Mouse (Mus musculus) liver (tissue): ENCODE results near the gene Igf2r.

Experiments
- DNase-seq: peaks from one replicate; pipeline ENCODE4 v3.0.0-alpha.2; 2020; ENCODE audit warnings: mixed read lengths

Gene Igf2r

DNA sequence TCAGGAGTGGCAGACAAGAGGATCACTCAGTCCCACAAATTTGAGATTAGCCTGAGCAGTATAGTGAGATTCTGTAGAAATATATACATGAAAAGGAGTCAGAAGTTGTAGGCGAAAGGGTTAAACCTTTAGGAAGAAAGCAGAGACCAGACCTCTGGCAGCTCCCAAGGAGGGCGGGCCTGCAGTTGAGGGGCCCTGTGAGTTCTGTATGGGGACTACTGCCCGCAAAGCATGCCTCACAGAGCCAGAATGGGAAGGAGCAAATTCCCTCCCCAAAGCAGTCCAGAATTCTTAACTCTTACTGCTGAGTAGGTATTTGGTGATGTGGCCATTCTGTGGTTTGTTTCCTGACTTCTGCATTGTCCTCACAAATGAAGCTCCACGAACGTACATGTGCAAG is 11.6 kb upstream of the Igf2r start:
- peak; percentile 72 for DNase-seq

DNA sequence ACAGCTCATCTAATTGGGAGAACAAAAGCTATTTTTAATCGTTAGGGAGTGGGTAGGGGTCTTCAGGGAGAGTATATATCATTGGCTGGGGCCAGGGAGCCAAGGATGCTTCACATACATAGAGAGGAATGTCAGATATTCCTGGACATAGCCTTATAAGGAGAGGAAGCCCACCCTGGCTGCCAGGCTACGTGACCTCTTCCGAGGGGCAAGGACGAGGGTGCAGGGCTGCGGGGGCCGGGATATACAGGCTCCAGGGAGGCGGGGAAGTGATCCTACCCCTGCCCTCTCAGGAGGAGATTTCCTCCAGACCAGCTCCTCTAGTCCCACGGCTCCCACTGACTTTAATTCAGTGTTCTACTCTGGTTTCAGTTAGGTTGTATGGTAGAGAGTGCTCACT is 10.7 kb upstream of the Igf2r start:
- peak; percentile 40 for DNase-seq

DNA sequence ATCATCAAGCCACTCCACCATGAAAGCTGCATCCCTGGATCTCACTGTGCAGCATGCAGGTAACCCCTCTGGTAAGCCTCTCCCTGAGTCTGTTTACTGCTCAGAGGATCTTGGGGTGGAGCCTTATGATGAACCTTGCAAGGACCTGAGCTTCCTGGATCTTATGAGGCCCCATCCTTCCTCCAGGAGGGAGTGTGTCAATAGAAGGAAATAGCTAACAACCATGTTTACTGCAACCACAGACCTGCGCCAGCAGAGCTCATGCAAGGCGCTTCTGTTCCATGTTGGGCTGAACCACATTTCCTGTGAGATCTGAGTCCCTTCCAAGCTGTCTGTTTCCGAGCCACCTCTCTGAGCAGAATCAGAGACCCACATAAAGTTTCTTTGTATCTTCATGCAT is 10.0 kb upstream of the Igf2r start:
- DNase-seq = no peak

DNA sequence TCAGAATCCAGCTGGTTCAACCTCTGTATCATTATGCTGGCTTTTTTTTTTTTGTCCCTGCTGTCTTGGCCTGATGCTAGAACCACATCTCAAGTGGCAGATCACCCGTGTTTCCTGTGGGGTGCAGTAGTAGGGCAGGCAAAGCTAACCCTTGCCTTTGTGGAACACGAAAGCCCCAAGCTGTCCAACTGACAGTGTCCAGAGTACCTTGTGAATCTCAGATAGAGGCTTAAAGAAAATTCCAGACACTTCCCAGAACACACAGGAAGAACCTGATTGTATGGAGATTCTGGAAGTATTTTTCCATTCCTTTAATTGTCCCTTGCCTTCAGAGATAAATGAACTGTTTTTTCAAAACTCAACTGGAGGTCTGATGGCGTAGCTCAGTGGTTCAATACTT is 4.5 kb upstream of the Igf2r start:
- DNase-seq = no peak

DNA sequence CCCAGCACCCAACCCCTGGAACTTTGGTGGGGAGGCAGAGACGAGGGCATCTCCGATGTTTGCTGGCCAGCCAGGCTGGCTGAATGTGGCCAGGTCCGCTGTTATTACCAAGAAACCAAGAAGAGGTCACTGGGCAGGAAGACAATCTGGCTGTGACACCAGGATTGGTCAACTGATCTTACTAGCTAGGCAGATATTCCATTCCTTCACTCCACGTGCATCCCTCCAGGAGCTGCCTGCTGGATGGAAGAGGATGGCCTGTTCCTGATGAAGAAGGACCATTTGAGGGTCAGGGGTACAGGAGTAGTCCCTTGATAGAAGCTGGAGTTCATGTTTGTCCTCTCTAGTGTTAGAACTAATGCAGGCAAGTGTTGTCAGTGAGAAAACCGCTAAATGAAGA is 1.0 kb upstream of the Igf2r start:
- no peak for DNase-seq

DNA sequence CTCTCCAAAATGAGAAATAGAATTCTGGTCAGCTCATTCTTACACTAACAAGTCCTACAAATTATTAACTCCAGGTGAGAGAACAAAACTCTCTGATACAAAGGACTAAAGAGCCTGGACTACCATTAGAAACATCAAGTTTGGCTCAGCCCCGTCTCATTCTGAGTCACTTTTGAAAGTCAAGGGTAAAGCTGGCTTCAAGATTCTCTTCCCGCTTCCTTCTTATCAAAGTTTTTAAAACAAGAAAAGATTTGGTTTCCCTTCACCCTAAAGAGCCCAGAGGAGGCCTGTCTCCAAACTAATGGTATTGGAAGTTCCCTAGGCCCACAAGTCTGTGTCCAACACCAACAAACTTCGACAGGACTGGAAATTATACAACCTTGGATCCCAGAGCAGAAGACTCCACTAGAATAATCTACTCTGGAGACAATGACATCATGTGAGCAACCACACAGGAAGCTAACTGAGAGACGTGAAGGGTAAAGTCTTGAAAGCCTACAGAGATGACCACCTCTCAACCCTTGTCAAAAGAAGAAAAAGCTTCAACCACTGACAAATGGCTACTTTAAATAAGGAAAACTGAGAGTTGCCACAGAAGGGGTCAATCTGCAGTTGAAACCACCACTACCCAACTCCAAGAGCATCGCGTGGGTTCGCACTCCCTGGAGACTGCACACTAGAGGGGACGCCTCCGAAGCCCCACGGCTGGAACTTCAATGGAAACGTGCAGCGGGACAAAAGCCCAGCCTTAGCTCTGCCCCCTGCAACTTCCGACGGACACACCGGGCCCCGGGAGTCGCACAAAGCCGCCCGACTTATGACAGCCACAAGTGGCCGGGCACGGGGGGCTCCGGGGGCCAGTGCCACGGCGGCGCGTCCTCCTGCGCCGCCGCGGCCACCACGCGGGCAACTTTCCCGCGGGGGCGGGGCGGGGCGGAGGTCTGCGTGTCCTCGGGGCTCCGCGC is 767 bp downstream of the Igf2r start:
- no peak for DNase-seq

DNA sequence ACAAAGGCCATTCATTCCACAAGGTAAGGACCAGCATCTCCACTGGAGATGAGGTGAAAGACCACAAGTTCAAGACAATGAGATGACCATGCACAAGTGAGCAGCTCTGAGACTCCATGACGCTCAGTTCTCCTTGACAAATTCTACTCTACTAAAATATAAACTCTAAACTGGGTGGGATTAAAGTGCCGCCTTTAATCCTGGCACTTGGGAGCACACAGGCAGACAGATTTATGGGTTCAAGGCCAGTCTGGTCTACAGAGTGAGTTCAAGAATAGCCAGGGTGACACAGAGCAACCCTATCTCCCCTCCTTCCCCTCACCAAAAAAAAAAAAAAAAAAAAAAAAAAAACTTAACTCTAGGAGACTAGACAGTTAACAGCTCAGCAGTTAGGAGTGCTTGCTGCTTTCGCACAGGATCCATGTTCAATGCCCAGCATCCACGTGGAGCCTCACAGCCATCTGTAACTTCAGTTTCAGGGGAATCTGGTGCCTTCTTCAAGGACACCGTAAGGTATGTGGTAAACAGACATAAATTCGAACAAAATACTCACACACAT is 2.1 kb downstream of the Igf2r start:
- DNase-seq = no peak

DNA sequence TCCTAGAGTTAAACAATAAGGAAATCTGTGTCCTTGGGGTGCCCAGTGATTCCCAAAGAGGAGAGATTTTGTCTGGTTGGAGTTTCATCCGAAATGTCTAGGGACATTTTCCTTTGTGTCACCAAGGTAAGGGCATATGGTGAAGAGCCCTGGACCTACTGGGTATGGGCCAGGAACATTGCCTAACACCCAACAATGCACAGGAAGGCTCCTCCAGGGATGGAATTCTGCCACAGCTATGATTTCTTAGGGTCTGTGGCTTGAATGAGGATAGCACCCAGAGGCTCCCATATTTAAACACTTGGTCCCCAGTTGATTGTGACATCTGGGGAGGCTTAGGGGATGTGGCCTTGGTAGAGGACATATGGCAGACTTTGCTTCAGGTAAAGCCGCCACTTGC is 6.1 kb downstream of the Igf2r start:
- DNase-seq = no peak

DNA sequence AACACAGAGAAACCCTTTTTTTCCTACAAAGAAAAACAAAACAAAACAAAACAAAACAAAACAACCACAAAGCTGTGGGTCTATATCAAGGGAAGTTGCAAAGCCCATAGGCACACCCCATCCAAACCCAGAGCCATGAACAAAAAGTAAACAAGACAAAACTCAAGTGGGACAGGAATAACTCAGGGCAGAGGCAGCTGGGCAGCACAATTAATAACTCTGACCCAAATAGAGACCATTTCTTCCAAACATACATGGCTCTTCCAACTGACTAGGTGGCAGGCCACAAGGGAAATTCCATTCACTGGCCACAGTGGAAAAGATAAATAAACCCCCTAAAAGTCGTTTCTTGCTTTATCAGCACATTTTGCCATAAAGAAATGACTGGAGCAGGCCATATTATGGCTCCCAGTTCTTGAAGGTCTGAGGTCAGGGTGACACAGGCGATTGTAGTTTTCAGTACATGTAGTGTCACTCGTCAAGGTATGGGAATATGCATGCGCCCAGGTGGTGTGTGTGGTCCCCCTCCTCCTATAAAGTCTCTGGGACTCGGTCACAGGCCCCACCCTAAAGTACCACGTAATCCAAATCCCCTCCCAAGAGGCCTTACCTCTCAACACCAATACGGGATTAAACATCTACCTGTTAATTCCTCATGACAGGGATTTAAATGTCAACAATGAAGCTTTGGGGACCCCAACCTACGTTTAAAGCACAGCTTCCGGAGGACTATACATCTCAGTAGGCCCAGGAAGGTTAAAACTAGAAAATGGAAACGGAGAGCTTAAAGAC is 8.9 kb downstream of the Igf2r start:
- DNase-seq = no peak

DNA sequence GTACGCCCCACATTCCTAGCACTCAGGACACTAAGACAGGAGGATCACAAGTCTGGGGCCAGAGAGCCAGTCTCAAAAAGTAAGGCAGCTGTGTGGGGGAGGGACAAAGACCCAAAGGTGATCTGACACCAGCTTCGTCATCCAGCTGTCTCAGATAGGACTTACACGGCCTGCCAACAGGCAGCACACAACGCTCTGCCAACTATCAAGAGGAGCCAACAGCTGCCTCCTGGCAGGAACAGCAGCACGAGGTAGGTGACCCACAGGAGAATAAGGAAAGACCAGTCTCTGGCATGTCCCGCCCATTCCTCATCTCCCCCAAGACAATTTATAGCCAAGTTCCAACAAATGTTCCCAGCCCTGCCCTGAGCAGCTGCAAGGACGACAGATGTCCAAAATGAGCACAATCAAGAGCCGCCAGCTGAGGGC is 9.8 kb downstream of the Igf2r start:
- no peak for DNase-seq

DNA sequence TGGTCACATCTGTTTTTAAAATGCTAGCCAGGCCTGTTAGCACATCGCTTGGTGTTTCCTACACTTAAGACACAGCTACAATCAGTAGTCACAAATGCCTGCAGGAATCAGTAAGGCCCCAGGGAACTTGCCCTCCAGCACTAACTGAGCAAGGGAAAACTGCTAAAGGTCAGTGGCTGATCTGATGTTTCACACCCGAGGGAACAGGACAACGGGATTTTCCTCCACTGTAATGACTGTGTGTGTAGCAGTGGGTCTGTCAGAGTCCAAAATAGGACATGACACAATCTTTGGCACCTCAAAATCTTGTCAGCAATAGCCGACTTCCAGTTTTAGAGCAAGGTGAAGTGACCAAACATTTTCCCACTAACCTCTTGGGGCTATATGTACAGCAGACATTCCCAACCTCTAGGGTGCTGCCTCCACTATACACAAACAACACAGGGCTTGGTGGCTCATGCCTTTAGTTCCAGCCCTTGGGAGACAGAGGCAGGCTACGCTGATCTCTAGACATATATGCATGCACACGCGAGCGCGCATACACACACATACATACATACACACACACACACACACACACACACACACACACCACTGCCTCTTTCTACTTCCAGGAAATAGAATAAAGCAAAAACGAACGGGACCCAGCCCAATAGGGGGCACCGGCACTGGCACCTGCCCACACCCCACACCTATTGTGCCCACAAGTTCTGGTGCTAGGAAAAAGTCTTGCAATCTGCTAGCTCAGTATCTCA is 10.6 kb downstream of the Igf2r start:
- DNase-seq = no peak

DNA sequence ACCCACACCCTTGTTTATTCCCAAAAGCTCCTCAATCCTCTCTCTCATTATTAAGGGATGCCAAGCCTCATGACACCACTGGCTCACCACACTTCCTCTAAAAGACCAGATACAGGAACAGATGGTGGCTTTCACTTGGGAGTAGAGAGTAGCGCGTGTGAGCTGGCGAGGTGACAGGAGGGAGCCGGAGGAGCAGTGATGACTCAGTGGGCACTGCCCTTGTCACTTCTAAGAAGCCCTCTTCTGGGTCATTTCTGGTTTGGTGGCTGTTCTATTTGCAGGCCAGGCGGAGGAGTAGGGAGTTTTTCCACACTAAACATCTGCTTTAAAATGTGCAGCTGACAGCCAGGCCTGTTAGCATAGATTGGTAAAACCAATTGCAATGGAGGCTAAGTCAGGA is 11.5 kb downstream of the Igf2r start:
- no peak for DNase-seq

DNA sequence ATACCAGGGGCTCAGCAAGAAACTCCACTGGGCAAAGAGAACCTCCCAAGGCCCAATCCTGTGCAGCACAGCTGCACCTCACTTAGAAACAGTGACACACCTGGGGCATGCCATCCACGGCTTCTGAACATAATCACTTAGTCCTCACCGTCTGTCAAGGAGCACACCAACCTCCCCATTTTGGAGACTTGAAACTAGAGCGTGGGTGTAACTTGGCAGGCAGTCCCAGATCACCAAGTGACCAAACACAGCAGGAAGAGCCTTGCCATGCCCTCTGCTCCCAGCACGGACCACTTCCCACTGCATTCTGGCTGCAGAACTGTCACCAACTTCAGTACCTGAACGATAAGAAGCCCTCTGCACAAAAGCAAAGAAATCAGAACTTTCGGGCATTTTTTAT is 12.3 kb downstream of the Igf2r start:
- no peak for DNase-seq

DNA sequence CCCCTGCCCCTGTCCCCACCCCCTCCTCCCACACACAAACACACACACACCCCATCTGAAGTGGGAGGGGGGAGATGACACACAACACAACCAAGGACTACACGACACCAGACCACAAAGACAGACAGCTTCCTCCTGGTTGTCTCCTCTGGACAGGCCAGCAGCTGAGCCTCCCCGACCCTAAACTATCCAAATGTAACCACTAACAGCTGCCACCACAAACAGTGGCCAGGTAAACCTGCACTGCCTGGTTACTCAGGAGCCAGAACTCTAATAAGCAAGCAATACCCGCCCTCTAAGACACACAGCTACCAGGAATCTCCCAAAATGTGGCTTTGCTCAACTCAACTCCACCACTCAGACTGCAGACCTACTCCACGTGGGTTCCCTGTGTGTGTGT is 13.5 kb downstream of the Igf2r start:
- DNase-seq = no peak

DNA sequence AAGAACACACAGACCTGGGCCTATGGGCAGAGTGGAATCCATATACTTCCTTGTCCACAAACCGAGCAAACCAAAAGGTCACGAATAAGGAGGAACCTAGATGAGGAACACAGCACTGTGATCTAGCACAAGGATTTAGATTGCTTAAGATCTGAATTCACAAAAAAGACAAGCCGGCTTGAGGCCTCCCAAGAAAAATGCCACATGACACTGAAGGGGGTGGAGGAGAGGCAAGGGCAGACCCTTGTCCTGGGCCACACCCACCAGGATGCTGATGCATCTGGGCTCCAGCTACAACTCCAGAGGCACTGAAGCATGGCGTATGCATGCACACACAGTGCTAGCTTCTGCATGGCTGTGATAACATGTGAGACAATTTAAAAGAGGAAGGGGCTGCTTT is 14.3 kb downstream of the Igf2r start:
- no peak for DNase-seq

DNA sequence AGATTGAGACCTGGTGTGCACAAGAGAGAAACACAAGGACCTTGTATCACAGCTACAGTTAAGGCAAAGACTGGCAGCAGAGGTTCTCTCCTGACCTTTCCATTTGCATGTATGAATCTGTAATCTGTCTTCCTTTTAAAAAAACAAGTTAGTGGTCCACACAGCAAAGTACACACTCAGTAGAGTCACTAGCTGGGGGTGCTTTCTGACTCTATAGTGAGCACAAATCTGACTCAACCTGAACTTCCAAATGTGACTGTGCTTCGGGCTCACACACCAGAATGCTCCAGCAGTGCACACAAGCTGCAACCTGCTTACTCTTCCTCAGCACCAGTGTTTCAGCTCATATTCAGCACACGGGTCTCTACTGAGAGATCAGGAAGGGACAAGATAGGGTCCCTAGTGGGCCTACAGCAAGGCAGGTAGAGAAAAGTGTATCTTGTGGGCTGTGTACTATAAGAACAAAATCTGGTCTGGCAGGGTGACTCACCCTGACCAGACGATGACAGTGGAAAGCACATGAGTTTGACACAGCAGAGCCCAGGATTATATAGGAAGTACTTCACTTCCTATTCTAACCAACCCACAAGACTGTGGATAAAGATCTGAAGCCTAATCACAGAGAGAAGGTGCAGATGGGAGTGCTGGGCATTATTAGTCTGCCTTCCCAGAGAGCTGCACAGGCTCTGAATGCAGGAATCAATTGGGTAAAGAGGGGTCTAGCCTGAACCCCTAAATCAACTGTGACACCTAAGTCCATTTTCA is 15.0 kb downstream of the Igf2r start:
- DNase-seq = no peak

DNA sequence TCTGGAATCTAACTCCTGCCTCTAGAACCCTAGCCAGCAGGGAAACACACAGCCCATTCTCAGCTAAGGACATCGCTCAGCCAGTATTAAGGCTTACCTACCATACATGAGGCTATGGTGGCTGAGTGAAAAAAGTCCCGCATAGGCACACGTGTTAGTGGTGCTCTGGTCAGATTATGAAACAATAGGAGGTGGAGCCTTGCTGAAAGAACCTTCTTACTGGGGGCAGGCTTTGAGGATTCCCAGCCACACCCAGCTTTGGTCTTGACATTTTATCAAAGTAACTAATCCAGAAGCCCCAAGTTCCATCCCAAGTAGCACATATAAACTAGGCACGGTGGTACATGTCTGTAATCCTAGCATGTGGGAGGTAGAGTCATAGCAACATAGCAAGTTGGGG is 16.4 kb downstream of the Igf2r start:
- DNase-seq = no peak

DNA sequence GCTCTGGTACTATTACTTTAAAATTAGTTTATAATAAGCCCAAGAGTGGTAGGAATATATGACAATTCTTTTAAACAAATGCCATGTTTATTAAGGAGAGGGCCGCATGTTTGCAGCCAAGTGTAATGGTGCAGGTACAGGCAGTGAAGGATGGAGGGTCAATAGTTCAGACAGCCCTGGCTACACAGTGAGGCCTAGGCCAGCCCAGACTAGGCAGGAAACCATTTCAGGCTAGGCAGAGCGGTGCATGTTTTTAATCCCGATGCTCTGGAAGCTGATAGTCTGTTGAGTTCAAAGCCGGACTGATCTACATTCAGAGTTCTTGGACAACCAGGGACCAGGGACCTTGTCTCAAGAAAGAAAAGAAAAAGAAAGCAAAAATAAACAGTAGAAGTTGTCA is 17.8 kb downstream of the Igf2r start:
- DNase-seq = no peak

DNA sequence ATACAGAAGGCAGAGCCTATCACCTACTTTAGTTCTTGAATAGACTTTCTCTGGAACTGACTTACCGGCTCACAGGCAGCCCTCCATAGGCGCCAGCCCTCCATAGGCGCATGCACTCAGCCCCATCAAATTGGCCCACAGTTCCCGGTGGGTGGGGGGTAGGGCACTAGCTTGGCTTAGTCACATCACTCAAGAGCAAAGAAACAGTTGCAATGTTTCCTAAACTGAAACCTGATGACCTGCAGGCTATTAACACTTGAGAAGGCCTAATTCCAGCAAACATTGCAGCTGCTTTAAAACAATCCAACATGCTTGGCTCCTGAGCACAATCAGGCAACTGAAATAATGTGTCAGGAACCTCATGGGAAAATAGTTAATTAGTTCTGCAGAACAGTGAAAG is 18.2 kb downstream of the Igf2r start:
- no peak for DNase-seq

DNA sequence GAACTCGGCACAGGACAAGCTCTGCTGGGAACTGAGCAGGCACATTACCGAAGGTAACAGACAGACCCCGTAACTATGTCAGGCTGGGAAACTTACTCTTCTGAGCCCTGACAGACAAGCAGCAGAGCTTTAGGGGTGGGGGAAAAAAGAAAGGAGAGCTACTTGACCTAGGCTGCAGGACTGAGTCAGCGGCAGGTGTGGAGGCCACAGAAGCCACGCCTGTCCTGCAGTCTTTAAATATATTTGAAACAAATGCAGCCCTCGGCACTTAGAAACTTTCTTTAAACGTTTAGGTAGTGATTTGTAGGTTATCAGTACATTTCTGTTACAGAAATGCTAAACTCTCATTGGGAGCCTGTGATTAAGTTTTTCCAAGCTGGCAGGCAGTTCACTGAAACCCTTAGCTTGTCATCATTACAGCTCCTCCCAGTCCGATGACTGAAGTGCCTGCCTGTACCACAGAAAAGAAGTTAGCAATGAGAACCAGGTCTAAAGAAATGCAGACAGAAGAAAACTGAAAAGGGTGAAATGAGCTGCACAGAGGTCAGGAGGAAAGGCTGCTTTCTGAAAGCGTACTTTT is 18.8 kb downstream of the Igf2r start:
- no peak for DNase-seq

DNA sequence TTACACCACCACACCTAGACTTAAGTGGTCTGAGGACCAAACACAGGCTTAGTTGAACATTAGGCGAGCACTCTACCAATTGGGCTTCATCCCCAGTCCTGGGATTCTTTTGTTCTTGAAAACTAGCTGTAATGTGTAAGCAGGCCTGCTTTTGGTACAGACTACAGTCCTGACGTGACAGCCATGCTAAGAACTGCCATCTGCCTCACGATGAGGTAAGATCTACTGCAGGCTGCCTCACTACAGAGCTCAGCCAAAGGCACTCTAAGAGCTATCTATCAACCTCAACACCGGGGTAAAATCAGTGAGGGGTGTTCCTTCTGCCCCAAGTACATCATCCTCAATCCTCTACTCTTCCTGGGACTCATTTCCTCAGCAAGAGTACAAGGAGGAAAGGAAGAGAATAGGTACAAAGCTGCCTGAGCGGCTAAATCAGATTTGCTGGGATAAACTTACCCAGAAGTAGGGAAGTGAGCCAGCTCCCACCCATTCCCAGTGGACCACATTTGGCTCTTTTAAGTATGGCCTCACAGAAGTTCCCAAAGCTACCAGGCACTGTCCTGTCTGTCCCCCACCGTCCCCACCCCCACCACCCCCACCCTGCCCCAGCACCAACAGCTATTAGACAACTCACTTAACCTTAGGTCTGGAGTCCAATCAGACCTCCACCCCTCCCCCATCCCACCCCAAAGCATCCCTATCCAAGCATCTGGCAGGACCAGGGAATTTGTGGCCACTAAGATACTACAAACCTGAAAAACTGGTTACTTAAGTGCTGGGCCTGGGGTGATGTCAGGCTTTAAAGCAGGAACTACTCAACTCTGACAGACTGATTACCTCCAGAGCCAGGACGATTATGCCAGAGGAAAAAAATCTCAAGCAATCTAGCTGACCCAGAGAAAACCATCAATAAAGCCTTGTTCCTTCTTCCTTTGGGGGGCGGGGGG is 19.8 kb downstream of the Igf2r start:
- DNase-seq = no peak
